Mouse (Mus musculus) retina, adult 2 months (tissue): ENCODE results near the gene Hist2h2be.
"Not testable (repeated sequence)": the region's sequence is repeated elsewhere in the genome, so short reads cannot be mapped to it uniquely, and the experiment has no call there.

ENCODE experiments used
- DNase-seq: peaks from one replicate; pipeline ENCODE4 v3.0.0-alpha.2; 2012; ENCODE audit warnings: low read depth, low spot score

Gene Hist2h2be

GRCm38 (mm10) chr3:96238954-96239793, 18.3 kb downstream of the Hist2h2be start, which contains the start of gene Hist2h3c2:
Gene Hist2h3c2, minus strand, starts transcription at chr3:96239127.
- DNase-seq = not testable (repeated sequence)

GRCm38 (mm10) chr3:96239949-96240798, 19.3 kb downstream of the Hist2h2be start, which contains the start of gene Hist2h2aa2:
Gene Hist2h2aa2, minus strand, starts transcription at chr3:96240276.
- DNase-seq = peak; percentile 38

- no peak for DNase-seq
Measured at GRCm38 (mm10) chr3:96240799-96241197, 19.9 kb downstream of the Hist2h2be start.

GRCm38 (mm10) chr3:96243921-96244572, 23.1 kb downstream of the Hist2h2be start:
- DNase-seq = no peak

GRCm38 (mm10) chr3:96245003-96245886, 24.3 kb downstream of the Hist2h2be start, which contains the start of gene Hist2h2aa1:
Gene Hist2h2aa1, plus strand, starts transcription at chr3:96245497.
- DNase-seq = not testable (repeated sequence)

- DNase-seq = not testable (repeated sequence)
Measured at GRCm38 (mm10) chr3:96246018-96246417, 25.1 kb downstream of the Hist2h2be start.

GRCm38 (mm10) chr3:96246427-96246856, 25.5 kb downstream of the Hist2h2be start, which contains the start of gene Hist2h3c1:
Gene Hist2h3c1, plus strand, starts transcription at chr3:96246685.
- DNase-seq = not testable (repeated sequence)

GRCm38 (mm10) chr3:96247356-96248140, 26.6 kb downstream of the Hist2h2be start:
- DNase-seq = no peak

- no peak for DNase-seq
Measured at GRCm38 (mm10) chr3:96248141-96249033, 27.5 kb downstream of the Hist2h2be start.

GRCm38 (mm10) chr3:96249034-96249345, 28.1 kb downstream of the Hist2h2be start:
- no peak for DNase-seq

GRCm38 (mm10) chr3:96250890-96251289, 30.0 kb downstream of the Hist2h2be start:
- DNase-seq = no peak

- DNase-seq = no peak
Measured at GRCm38 (mm10) chr3:96251787-96252186, 30.9 kb downstream of the Hist2h2be start.

GRCm38 (mm10) chr3:96254683-96255355, 33.9 kb downstream of the Hist2h2be start:
- no peak for DNase-seq

GRCm38 (mm10) chr3:96255926-96256593, 35.1 kb downstream of the Hist2h2be start:
- DNase-seq = no peak

- no peak for DNase-seq
Measured at GRCm38 (mm10) chr3:96257190-96257589, 36.3 kb downstream of the Hist2h2be start.

GRCm38 (mm10) chr3:96260220-96260619, 39.3 kb downstream of the Hist2h2be start:
- DNase-seq = no peak

GRCm38 (mm10) chr3:96261623-96262022, 40.7 kb downstream of the Hist2h2be start:
- DNase-seq = no peak
